17 mouse cellular contexts compared by ENCODE assay signal in genomic region chr1:185819044-185819443, GRCm38 (mm10).
DNase-seq lines count a peak whose midpoint lies in the region; ATAC-seq and TF ChIP-seq lines count a peak whose summit lies in the region.
"Had no signal": no experiment of that assay in that cellular context is flagged by ENCODE, and none has a peak within 500 bp of the region (broad histone marks: within the 10 kb centered on the region; RNA-seq: fewer than 3 reads in every experiment).

No protein-coding gene starts in this region.

- no peak overlapping the region for H3K9ac ChIP-seq in forebrain, postnatal 0 days
- H3K9ac ChIP-seq: forebrain, embryonic 15.5 days; lung, embryonic 14.5 days; midbrain, embryonic 15.5 days had no signal

- no peak overlapping the region for H3K27ac ChIP-seq in kidney, adult 2 months (ENCODE audit: insufficient read depth, low read depth, low read length)
- H3K27ac ChIP-seq in limb, embryonic 10.5 days, result peak overlapping the region; percentile 44; the same call in 1 of the 2 replicates
- H3K27ac ChIP-seq in forebrain, postnatal 0 days (ENCODE audit: low read depth, low read length), result no peak overlapping the region
- H3K27ac ChIP-seq: forebrain, embryonic 15.5 days; layer of hippocampus, adult 2 months; macrophage; midbrain, embryonic 15.5 days had no signal

- no peak overlapping the region for H3K4me3 ChIP-seq in kidney, adult 2 months (ENCODE audit: insufficient read depth, low read depth, low read length)
- H3K4me3 ChIP-seq in limb, embryonic 10.5 days, result no peak overlapping the region
- H3K4me3 ChIP-seq in forebrain, postnatal 0 days (ENCODE audit: low read depth, low read length), result no peak overlapping the region
- H3K4me3 ChIP-seq: forebrain, embryonic 15.5 days; layer of hippocampus, adult 2 months; midbrain, embryonic 15.5 days had no signal

- peak; percentile 7 for DNase-seq in kidney, adult 2 months
- DNase-seq in kidney, adult 8-10 months, result no peak
- peak; percentile 74 for DNase-seq in embryo, embryonic 10 days (ENCODE audit: low spot score)
- DNase-seq in embryo, embryonic 11 days, result peak; percentile 69
- peak; percentile 36 for DNase-seq in limb, embryonic 10.5 days (ENCODE audit: low spot score)
- no peak for DNase-seq in forebrain, postnatal 0 days
- DNase-seq in cerebellum, adult 18-20 months, result no peak
- DNase-seq: cerebellum, adult 11 months; cerebellum, postnatal 36 days; heart, adult 18-20 months; lung, embryonic 14.5 days; thymus, adult 2 months had no signal

- TF ChIP-seq POLR2A in kidney, adult 2 months (IDR thresholded peaks at IDR 0.05; ENCODE audit: low read depth, low read length), result no peak

- H3K36me3 ChIP-seq in kidney, adult 2 months (ENCODE audit: control insufficient read depth, insufficient read depth, low read length), result no peaks in the 10 kb centered on the region
- no peaks in the 10 kb centered on the region for H3K36me3 ChIP-seq in limb, embryonic 10.5 days
- H3K36me3 ChIP-seq in forebrain, postnatal 0 days (ENCODE audit: insufficient read depth), result no peaks in the 10 kb centered on the region
- H3K36me3 ChIP-seq: forebrain, embryonic 15.5 days; G1E; midbrain, embryonic 15.5 days had no signal

- no peaks in the 10 kb centered on the region for H3K4me1 ChIP-seq in kidney, adult 2 months (ENCODE audit: control insufficient read depth, insufficient read depth, low read length)
- peaks cover 31% of the 10 kb centered on the region for H3K4me1 ChIP-seq in limb, embryonic 10.5 days
- no peaks in the 10 kb centered on the region for H3K4me1 ChIP-seq in forebrain, postnatal 0 days (ENCODE audit: insufficient read depth)
- H3K4me1 ChIP-seq: forebrain, embryonic 15.5 days; midbrain, embryonic 15.5 days had no signal

- no peak for TF ChIP-seq CTCF in kidney, adult 2 months (conservative IDR thresholded peaks at IDR 0.05; ENCODE audit: insufficient read depth, insufficient read length, low read depth, low read length)
- no peak for TF ChIP-seq CTCF in forebrain, postnatal 0 days (IDR thresholded peaks at IDR 0.05; ENCODE audit: low read depth)

- ATAC-seq in forebrain, postnatal 0 days, result no peak
- ATAC-seq: forebrain, embryonic 15.5 days; midbrain, embryonic 15.5 days had no signal

- no peaks in the 10 kb centered on the region for H3K27me3 ChIP-seq in kidney, adult 2 months (replicated peaks; ENCODE audit: control insufficient read depth, insufficient read depth, low read length)
- no peaks in the 10 kb centered on the region for H3K27me3 ChIP-seq in limb, embryonic 10.5 days (ENCODE audit: low read depth, poor library complexity, severe bottlenecking)
- H3K27me3 ChIP-seq in forebrain, postnatal 0 days (ENCODE audit: insufficient read depth, low read length), result no peaks in the 10 kb centered on the region
- H3K27me3 ChIP-seq: forebrain, embryonic 15.5 days; midbrain, embryonic 15.5 days had no signal

- no peak overlapping the region for H3K4me2 ChIP-seq in forebrain, postnatal 0 days (ENCODE audit: low read depth)
- H3K4me2 ChIP-seq: forebrain, embryonic 15.5 days; lung, embryonic 14.5 days; midbrain, embryonic 15.5 days had no signal

- H3K9me3 ChIP-seq in limb, embryonic 10.5 days (replicated peaks), result no peaks in the 10 kb centered on the region
- no peaks in the 10 kb centered on the region for H3K9me3 ChIP-seq in forebrain, postnatal 0 days (ENCODE audit: low read length)
- H3K9me3 ChIP-seq: forebrain, embryonic 15.5 days; midbrain, embryonic 15.5 days had no signal

- WGBS in kidney, adult 2 months, result 41% methylated on average over 5 of the region's 5 CpGs
- WGBS in limb, embryonic 10.5 days, result 11% methylated on average over 5 of the region's 5 CpGs
- WGBS in forebrain, postnatal 0 days, result 34% methylated on average over 5 of the region's 5 CpGs

Comparison
In these comparisons a context has a peak if more than half of its experiments do, and no peak if none do; other contexts are left out.
1. DNase-seq: peak in kidney, adult 2 months (single experiment), embryo, embryonic 10 days (single experiment), embryo, embryonic 11 days (single experiment) and limb, embryonic 10.5 days (single experiment); none in kidney, adult 8-10 months (0 of 2), forebrain, postnatal 0 days (single experiment) and cerebellum, adult 18-20 months (0 of 2).